Mouse (Mus musculus) fat pad, adult 2 months (tissue): ENCODE measurements around the gene Rhoh.

Experiments
- DNase-seq: peaks from one replicate; pipeline ENCODE4 v3.0.0-alpha.2; 2011; ENCODE audit warnings: low read depth, low spot score; ENCODE audit errors: extremely low read depth

Gene Rhoh

DNA sequence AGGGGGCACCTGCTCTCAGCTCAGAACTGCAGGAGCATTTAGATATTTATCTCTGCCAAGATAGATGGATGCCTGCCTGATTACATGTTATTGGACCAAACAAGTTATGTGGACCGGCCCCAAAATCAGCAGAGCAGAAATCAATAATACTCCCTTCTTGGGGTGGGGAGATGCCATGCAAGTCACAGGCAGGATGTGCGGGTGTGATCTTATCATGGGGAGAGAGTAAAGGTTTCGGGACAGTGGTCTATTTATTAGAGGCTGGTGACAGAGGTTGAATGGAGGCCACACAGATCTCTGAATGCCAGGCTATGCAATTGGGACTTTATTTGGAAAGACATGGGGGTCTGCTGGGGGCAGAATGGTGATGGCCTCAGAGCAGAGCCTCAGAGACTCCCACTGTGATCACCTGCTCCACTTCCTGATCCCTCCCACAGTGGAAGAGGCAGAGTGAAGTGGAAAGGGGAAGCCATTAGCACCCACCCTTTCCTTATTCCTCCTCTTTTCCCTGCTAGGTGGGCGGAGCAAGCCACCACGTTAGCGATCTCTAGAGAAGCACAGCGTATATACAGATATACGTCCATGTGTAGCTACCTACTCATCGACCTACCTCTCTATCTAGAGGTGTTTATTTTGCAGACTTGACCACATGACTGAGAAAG is 60.6 kb downstream of the Rhoh start:
- no peak for DNase-seq

GRCm38 (mm10) chr5:65926666-65927065 is 65.7 kb downstream of the Rhoh start:
- DNase-seq = no peak

GRCm38 (mm10) chr5:65929162-65929561 is 68.1 kb downstream of the Rhoh start:
- no peak for DNase-seq

DNA sequence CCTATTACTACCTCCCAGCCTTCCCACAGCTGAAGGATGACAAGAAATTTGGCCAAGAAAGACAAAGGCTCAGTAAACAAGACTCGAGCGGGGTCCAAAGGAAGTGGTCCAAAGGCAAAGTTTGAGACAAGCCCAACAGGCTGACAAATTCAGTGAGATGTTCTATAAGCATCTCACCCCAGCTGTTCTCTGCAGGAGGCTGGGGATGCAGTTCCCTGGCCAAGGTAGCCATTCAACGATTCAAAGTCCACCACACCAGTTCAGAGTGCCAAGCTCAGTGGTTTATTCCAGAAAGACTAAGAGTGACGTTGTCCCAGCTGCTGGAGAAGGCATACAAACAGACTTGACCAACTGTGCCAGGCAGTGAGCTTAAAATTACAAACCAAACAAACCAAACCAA is 69.2 kb downstream of the Rhoh start:
- DNase-seq = no peak

DNA sequence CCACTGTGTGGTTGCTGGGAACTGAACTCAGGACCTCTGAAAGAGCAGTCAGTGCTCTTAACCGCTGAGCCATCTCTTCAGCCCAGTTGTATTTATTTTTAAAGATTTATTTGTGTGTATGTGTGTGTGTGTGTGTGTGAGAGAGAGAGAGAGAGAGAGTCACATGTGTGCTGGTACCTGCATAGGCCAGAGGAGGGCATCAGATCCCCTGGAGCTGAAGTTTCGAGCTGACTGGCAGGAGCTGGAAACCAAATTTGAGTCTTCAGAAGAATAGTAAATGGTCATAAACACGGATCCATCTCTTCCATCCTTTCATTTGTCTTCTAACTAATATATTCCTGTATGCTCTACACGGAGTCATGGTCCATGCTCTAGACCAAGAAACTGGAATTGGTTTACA is 72.2 kb downstream of the Rhoh start:
- DNase-seq = no peak

- no peak for DNase-seq
Observed at GRCm38 (mm10) chr5:65933764-65934163, 72.8 kb downstream of the Rhoh start.

DNA sequence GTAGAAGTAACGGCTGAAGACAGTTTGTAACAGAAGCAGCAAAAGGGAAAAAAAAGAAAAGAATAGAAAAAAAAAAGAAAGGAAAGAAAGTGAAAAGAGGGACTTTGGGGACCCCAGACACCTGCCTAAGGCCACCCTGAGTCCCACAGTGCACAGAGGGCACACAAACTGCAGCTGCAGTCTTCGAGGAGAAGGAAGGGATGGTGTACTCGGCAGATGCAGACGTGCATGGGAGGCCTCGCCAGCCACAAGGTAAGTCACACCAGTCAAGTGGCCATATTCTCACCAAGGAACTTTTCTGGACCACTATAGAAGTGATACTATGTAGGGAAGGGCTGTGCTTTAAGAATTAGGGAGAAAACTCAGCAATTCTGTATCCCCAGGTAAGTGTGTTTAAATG is 73.8 kb downstream of the Rhoh start, which contains the start of gene Chrna9:
TSS of gene Chrna9 (plus strand) at position 139 of the 400 bp plus-strand sequence.
- DNase-seq = no peak

- no peak for DNase-seq
Observed at GRCm38 (mm10) chr5:65937011-65937726, 76.2 kb downstream of the Rhoh start.

GRCm38 (mm10) chr5:65937998-65938715 is 77.1 kb downstream of the Rhoh start:
- no peak for DNase-seq

- no peak for DNase-seq
Observed at GRCm38 (mm10) chr5:65941145-65941544, 80.1 kb downstream of the Rhoh start.
